Mouse (Mus musculus): Measurements from ENCODE around the gene Kif3a.

- TF ChIP-seq POLR2A (IDR thresholded peaks at IDR 0.05; ENCODE audit: borderline replicate concordance, control insufficient read depth, low read depth, low read length), result 0 out of 2 replicates have a peak, but pooled peaks have one; percentile 20
- no peak for TF ChIP-seq CTCF (IDR thresholded peaks at IDR 0.05; ENCODE audit: control insufficient read depth, insufficient read depth, low read length)
Observed at GRCm38 (mm10) chr11:53519207-53520121, 47.7 kb upstream of the Kif3a start, which contains the start of gene Sept8.

Data from bone marrow, adult 2 months (tissue).